Mouse (Mus musculus) heart, embryonic 12.5 days (tissue): ENCODE results near the gene Hacl1. TPM values are rescaled to one million over a fixed set of nuclear protein-coding genes. Genes with fewer than 3 reads are reported as not detected.

Experiments
- ATAC-seq: fragments of 200-750 bp; cut with Nextera tagmentation; 2 replicates; pipeline ENCODE4 v1.8.0; 2017; ENCODE audit warnings: moderate TSS enrichment, moderate library complexity; ENCODE audit not compliant: insufficient number of reproducible peaks, low FRiP score
- H3K27ac ChIP-seq: fragments of 300-500 bp; sonication (generic); 2 replicates; pipeline ENCODE4 v1.5.1; 2016; ENCODE audit warnings: mild to moderate bottlenecking, moderate library complexity; ENCODE audit not compliant: poor library complexity, severe bottlenecking
- H3K27me3 ChIP-seq: fragments of 300-500 bp; sonication (generic); replicated peaks from 2 replicates; pipeline ENCODE4 v1.6.1; 2016; ENCODE audit warnings: mild to moderate bottlenecking, moderate library complexity
- H3K36me3 ChIP-seq: fragments of 300-500 bp; sonication (generic); 2 replicates; pipeline ENCODE4 v1.6.1; 2016; ENCODE audit warnings: mild to moderate bottlenecking, moderate library complexity
- H3K4me1 ChIP-seq: fragments of 300-500 bp; sonication (generic); replicated peaks from 2 replicates; pipeline ENCODE4 v1.6.1; 2016; ENCODE audit warnings: mild to moderate bottlenecking
- H3K4me2 ChIP-seq: fragments of 300-500 bp; sonication (generic); 2 replicates; pipeline ENCODE4 v1.6.1; 2016; ENCODE audit warnings: mild to moderate bottlenecking, moderate library complexity
- H3K4me3 ChIP-seq: fragments of 300-500 bp; sonication (generic); 2 replicates; pipeline ENCODE4 v1.5.1; 2016; ENCODE audit warnings: mild to moderate bottlenecking
- H3K9ac ChIP-seq: fragments of 300-500 bp; sonication (generic); 2 replicates; pipeline ENCODE4 v1.6.1; 2016; ENCODE audit warnings: mild to moderate bottlenecking, moderate library complexity
- H3K9me3 ChIP-seq: fragments of 300-500 bp; sonication (generic); replicated peaks from 2 replicates; pipeline ENCODE4 v1.6.1; 2016; ENCODE audit warnings: mild to moderate bottlenecking, moderate library complexity
- WGBS: fragments of 180-500 bp; shearing (Covaris S2); methylation state at CpG from one replicate; pipeline ENCODE4 v1.1.7; 2016; 5-methylcytosine and 5-hydroxymethylcytosine counted together
- polyA plus RNA-seq: library from polyadenylated mRNA; unstranded; fragments of >200 nt; fragmentation: Nextera tagmentation; extraction: Ambion mirVana; gene quantifications from 2 replicates; pipeline ENCODE4 v1.2.1, GENCODE M21; 2016

Gene Hacl1
- polyA plus RNA-seq, 1 experiment from 2014 or later: 13.2 TPM

DNA sequence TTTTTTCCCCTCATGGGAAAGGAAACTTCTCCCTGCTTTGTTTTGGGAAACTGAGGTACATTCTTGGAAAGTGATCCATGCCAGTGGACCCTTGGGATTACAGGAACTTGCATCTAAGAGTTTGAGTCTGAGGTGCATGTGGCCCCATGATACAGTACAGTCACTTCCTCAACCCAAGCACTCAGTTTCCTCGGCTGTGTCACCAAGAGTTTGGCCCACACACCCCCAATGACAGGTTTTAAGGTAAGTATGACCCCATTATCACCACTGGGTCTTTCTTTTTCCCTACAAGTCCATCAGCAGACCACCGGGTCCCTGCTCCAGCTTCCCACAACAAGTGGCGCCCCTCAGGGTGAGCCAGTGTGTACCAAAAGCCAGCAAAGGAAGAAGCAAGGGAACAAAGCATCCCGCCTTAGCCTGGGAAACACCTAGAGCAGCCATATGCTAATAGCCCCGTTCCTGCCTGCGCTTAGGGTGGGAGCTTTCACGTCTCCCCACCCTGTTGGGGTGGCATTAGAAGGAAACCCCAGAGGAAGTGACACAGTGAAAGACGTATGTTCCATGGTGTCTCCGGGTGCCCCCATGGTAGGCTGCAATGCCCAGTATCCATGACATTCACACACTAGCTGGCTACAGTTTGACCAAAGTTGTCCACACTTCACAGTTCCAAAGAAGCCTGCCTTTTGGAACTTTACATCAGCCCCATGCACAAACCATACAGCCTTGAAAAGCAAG, 84.4 kb downstream of the Hacl1 start:
- Histone ChIP-seq H3K27me3 (peaks cover 8% of the 10 kb centered on the region; the same call in 1 of the 2 replicates), H3K4me2 (no peak overlapping the region), H3K27ac (no peak overlapping the region), H3K4me3 (no peak overlapping the region), H3K9me3 (no peaks in the 10 kb centered on the region), H3K9ac (no peak overlapping the region), H3K36me3 (no peaks in the 10 kb centered on the region), H3K4me1 (peaks cover 35% of the 10 kb centered on the region)
- ATAC-seq: no peak
- 82% methylated on average over 9 of the region's 9 CpGs for WGBS

- ATAC-seq: no peak
- H3K4me1 ChIP-seq: peaks cover 29% of the 10 kb centered on the region
Measured at GRCm38 (mm10) chr14:31555963-31556434, 85.1 kb downstream of the Hacl1 start.

GRCm38 (mm10) chr14:31555021-31555420, 86.1 kb downstream of the Hacl1 start:
- Histone ChIP-seq H3K4me1 (peaks cover 19% of the 10 kb centered on the region), H3K27me3 (peaks cover 8% of the 10 kb centered on the region; the same call in 1 of the 2 replicates), H3K9me3 (no peaks in the 10 kb centered on the region), H3K27ac (no peak overlapping the region), H3K9ac (no peak overlapping the region), H3K36me3 (no peaks in the 10 kb centered on the region), H3K4me2 (no peak overlapping the region), H3K4me3 (no peak overlapping the region)
- WGBS: 77% methylated on average over 7 of the region's 7 CpGs
- ATAC-seq: no peak

More at GRCm38 (mm10) chr14:31555963-31556434, 85.1 kb downstream of the Hacl1 start:
- Histone ChIP-seq H3K27me3 (peaks cover 8% of the 10 kb centered on the region; the same call in 1 of the 2 replicates), H3K9ac (no peak overlapping the region), H3K27ac (no peak overlapping the region), H3K36me3 (no peaks in the 10 kb centered on the region), H3K4me3 (no peak overlapping the region), H3K4me2 (no peak overlapping the region), H3K9me3 (no peaks in the 10 kb centered on the region)
- WGBS: 50% methylated on average over 14 of the region's 14 CpGs

Other genes with a start within 250 kb of the Hacl1 start
- gene Sh3bp5, start 205.2 kb downstream of the Hacl1 start, polyA plus RNA-seq: 29.9 and 30.2 TPM in 2 replicates
- gene Eaf1, start 146.9 kb downstream of the Hacl1 start, polyA plus RNA-seq: 20.1 and 20.9 TPM in 2 replicates
- gene Mettl6, start 146.2 kb downstream of the Hacl1 start, polyA plus RNA-seq: 46.4 and 49.7 TPM in 2 replicates
- gene Colq, start 49.9 kb downstream of the Hacl1 start, polyA plus RNA-seq: 7.6 and 7.7 TPM in 2 replicates
- gene Gm49387, start 408 bp downstream of the Hacl1 start, polyA plus RNA-seq: 0.10 and 3.7 TPM in 2 replicates
- gene Btd, start 258 bp downstream of the Hacl1 start, polyA plus RNA-seq: 23.1 and 27.8 TPM in 2 replicates
- 8.8 and 11.7 TPM in 2 replicates for gene Ankrd28, start 189.4 kb upstream of the Hacl1 start, polyA plus RNA-seq